Mouse (Mus musculus): ENCODE results near the gene Foxo1. TPM values are rescaled to one million over a fixed set of nuclear protein-coding genes. Genes with fewer than 3 reads are reported as not detected.

The Foxo1 gene
- polyA plus RNA-seq, 1 experiment, result not detected

- 91% methylated on average over 12 of the region's 12 CpGs for WGBS
- TF ChIP-seq CTCF (IDR thresholded peaks at IDR 0.05; ENCODE audit: insufficient read depth, low read depth, low read length), result no peak
- no peak for TF ChIP-seq POLR2A (IDR thresholded peaks at IDR 0.05; ENCODE audit: insufficient read depth, low read depth, low read length)
- H3K4me3 ChIP-seq (ENCODE audit: insufficient read depth, low read depth, low read length), result no peak overlapping the region
Observed at GRCm38 (mm10) chr3:52320516-52321270, 52.6 kb downstream of the Foxo1 start.

GRCm38 (mm10) chr3:52322401-52323385, 54.6 kb downstream of the Foxo1 start:
- TF ChIP-seq CTCF (IDR thresholded peaks at IDR 0.05; ENCODE audit: insufficient read depth, low read depth, low read length) (no peak), POLR2A (IDR thresholded peaks at IDR 0.05; ENCODE audit: insufficient read depth, low read depth, low read length) (no peak)
- Histone ChIP-seq H3K4me1 (ENCODE audit: control insufficient read depth, insufficient read depth, low read length) (peaks cover 11% of the 10 kb centered on the region), H3K4me3 (ENCODE audit: insufficient read depth, low read depth, low read length) (no peak overlapping the region), H3K27ac (ENCODE audit: insufficient read depth, low read depth, low read length) (no peak overlapping the region)
- 34% methylated on average over 9 of the region's 9 CpGs for WGBS

More at GRCm38 (mm10) chr3:52320516-52321270, 52.6 kb downstream of the Foxo1 start:
- peaks cover 5% of the 10 kb centered on the region for H3K4me1 ChIP-seq (ENCODE audit: control insufficient read depth, insufficient read depth, low read length)
- no peak overlapping the region for H3K27ac ChIP-seq (ENCODE audit: insufficient read depth, low read depth, low read length)

- WGBS, result 94% methylated on average over 5 of the region's 5 CpGs
- Histone ChIP-seq H3K4me3 (ENCODE audit: insufficient read depth, low read depth, low read length) (no peak overlapping the region), H3K4me1 (ENCODE audit: control insufficient read depth, insufficient read depth, low read length) (peaks cover 11% of the 10 kb centered on the region), H3K27ac (ENCODE audit: insufficient read depth, low read depth, low read length) (no peak overlapping the region)
- TF ChIP-seq POLR2A (IDR thresholded peaks at IDR 0.05; ENCODE audit: insufficient read depth, low read depth, low read length) (no peak), CTCF (IDR thresholded peaks at IDR 0.05; ENCODE audit: insufficient read depth, low read depth, low read length) (no peak)
Observed at GRCm38 (mm10) chr3:52325006-52325405, 56.9 kb downstream of the Foxo1 start.

- H3K4me3 ChIP-seq (ENCODE audit: insufficient read depth, low read depth, low read length), result no peak overlapping the region
Observed at GRCm38 (mm10) chr3:52326687-52327086, 58.6 kb downstream of the Foxo1 start.

GRCm38 (mm10) chr3:52327146-52327545, 59.0 kb downstream of the Foxo1 start:
- peaks cover 11% of the 10 kb centered on the region for H3K4me1 ChIP-seq (ENCODE audit: control insufficient read depth, insufficient read depth, low read length)
- WGBS, result 92% methylated on average over 13 of the region's 13 CpGs
- TF ChIP-seq CTCF (IDR thresholded peaks at IDR 0.05; ENCODE audit: insufficient read depth, low read depth, low read length) (no peak), POLR2A (IDR thresholded peaks at IDR 0.05; ENCODE audit: insufficient read depth, low read depth, low read length) (no peak)
- H3K4me3 ChIP-seq (ENCODE audit: insufficient read depth, low read depth, low read length), result no peak overlapping the region
- H3K27ac ChIP-seq (ENCODE audit: insufficient read depth, low read depth, low read length), result no peak overlapping the region

More at GRCm38 (mm10) chr3:52326687-52327086, 58.6 kb downstream of the Foxo1 start:
- no peak for TF ChIP-seq POLR2A (IDR thresholded peaks at IDR 0.05; ENCODE audit: insufficient read depth, low read depth, low read length)
- TF ChIP-seq CTCF (IDR thresholded peaks at IDR 0.05; ENCODE audit: insufficient read depth, low read depth, low read length), result no peak
- Histone ChIP-seq H3K4me1 (ENCODE audit: control insufficient read depth, insufficient read depth, low read length) (peaks cover 11% of the 10 kb centered on the region), H3K27ac (ENCODE audit: insufficient read depth, low read depth, low read length) (no peak overlapping the region)
- WGBS, result 73% methylated on average over 6 of the region's 6 CpGs

- 100% methylated on average over 1 of the region's 1 CpGs for WGBS
- Histone ChIP-seq H3K4me3 (ENCODE audit: insufficient read depth, low read depth, low read length) (no peak overlapping the region), H3K4me1 (ENCODE audit: control insufficient read depth, insufficient read depth, low read length) (0 out of 2 replicates have a peak, but pooled peaks cover 5% of the 10 kb centered on the region), H3K27ac (ENCODE audit: insufficient read depth, low read depth, low read length) (no peak overlapping the region)
- TF ChIP-seq CTCF (IDR thresholded peaks at IDR 0.05; ENCODE audit: insufficient read depth, low read depth, low read length) (no peak), POLR2A (IDR thresholded peaks at IDR 0.05; ENCODE audit: insufficient read depth, low read depth, low read length) (no peak)
Observed at GRCm38 (mm10) chr3:52331709-52332108, 63.6 kb downstream of the Foxo1 start.

- H3K4me3 ChIP-seq (ENCODE audit: insufficient read depth, low read depth, low read length), result no peak overlapping the region
- WGBS, result 72% methylated on average over 4 of the region's 4 CpGs
- no peak for TF ChIP-seq CTCF (IDR thresholded peaks at IDR 0.05; ENCODE audit: insufficient read depth, low read depth, low read length)
- TF ChIP-seq POLR2A (IDR thresholded peaks at IDR 0.05; ENCODE audit: insufficient read depth, low read depth, low read length), result no peak
- H3K27ac ChIP-seq (ENCODE audit: insufficient read depth, low read depth, low read length), result no peak overlapping the region
- peaks cover 13% of the 10 kb centered on the region; the same call in 1 of the 2 replicates for H3K4me1 ChIP-seq (ENCODE audit: control insufficient read depth, insufficient read depth, low read length)
Observed at GRCm38 (mm10) chr3:52338761-52339160, 70.6 kb downstream of the Foxo1 start.

GRCm38 (mm10) chr3:52340336-52341034, 72.3 kb downstream of the Foxo1 start:
- peaks cover 13% of the 10 kb centered on the region; the same call in 1 of the 2 replicates for H3K4me1 ChIP-seq (ENCODE audit: control insufficient read depth, insufficient read depth, low read length)
- no peak for TF ChIP-seq CTCF (IDR thresholded peaks at IDR 0.05; ENCODE audit: insufficient read depth, low read depth, low read length)
- no peak for TF ChIP-seq POLR2A (IDR thresholded peaks at IDR 0.05; ENCODE audit: insufficient read depth, low read depth, low read length)
- no peak overlapping the region for H3K4me3 ChIP-seq (ENCODE audit: insufficient read depth, low read depth, low read length)
- no peak overlapping the region for H3K27ac ChIP-seq (ENCODE audit: insufficient read depth, low read depth, low read length)
- WGBS, result 91% methylated on average over 12 of the region's 12 CpGs

Measured in olfactory bulb, adult 2 months (tissue).